Mouse (Mus musculus) heart, embryonic 14.5 days (tissue): Measurements from ENCODE around the gene Slc4a8. TPM values are rescaled to one million over a fixed set of nuclear protein-coding genes. Genes with fewer than 3 reads are reported as not detected.
A peak's percentile ranks its signal among the peaks of the same experiment; 100 is the strongest.

Experiments used
- ATAC-seq: fragments of 200-750 bp; cut with Nextera tagmentation; 2 replicates; pipeline ENCODE4 v1.8.0; 2017; ENCODE audit warnings: low read depth, moderate TSS enrichment; ENCODE audit not compliant: insufficient number of reproducible peaks, insufficient read depth, low FRiP score
- H3K27ac ChIP-seq, 2 experiments: fragments of 200-500 bp in 1 of 2; fragments of 300-500 bp in 1 of 2; sonication (generic) in 1 of 2; replicated peaks in 1 of 2; 2 replicates each; pipeline ENCODE4 v1.5.1; 2012 to 2014; ENCODE audit warnings: low read depth in 2 of 2, low read length in 2 of 2, control low read depth in 1 of 2, mild to moderate bottlenecking in 1 of 2, mixed read lengths in 1 of 2; ENCODE audit not compliant: control insufficient read depth in 1 of 2, insufficient read depth in 1 of 2
- H3K27me3 ChIP-seq: fragments of 300-500 bp; sonication (generic); 2 replicates; pipeline ENCODE4 v1.6.1; 2014; ENCODE audit warnings: mild to moderate bottlenecking, low read length, control low read depth; ENCODE audit not compliant: control insufficient read depth, insufficient read depth
- H3K36me3 ChIP-seq: fragments of 300-500 bp; sonication (generic); 2 replicates; pipeline ENCODE4 v1.6.1; 2014; ENCODE audit warnings: mild to moderate bottlenecking, control low read depth, low read length, mixed read lengths; ENCODE audit not compliant: control insufficient read depth, insufficient read depth
- H3K4me1 ChIP-seq, 2 experiments: fragments of 200-500 bp in 1 of 2; fragments of 300-500 bp in 1 of 2; sonication (generic) in 1 of 2; 2 replicates each; pipeline ENCODE4 v1.6.1; 2012 to 2014; ENCODE audit warnings: low read length in 2 of 2, control low read depth in 1 of 2, mixed read lengths in 1 of 2; ENCODE audit not compliant: control insufficient read depth in 2 of 2, insufficient read depth in 2 of 2
- H3K4me2 ChIP-seq: fragments of 300-500 bp; sonication (generic); 2 replicates; pipeline ENCODE4 v1.6.1; 2014; ENCODE audit warnings: mild to moderate bottlenecking, low read length
- H3K4me3 ChIP-seq, 2 experiments: fragments of 200-500 bp in 1 of 2; fragments of 300-500 bp in 1 of 2; sonication (generic) in 1 of 2; 2 replicates each; pipeline ENCODE4 v1.5.1; 2012 to 2014; ENCODE audit warnings: low read length in 2 of 2, mild to moderate bottlenecking in 2 of 2, control low read depth in 1 of 2, low read depth in 1 of 2, moderate library complexity in 1 of 2; ENCODE audit not compliant: control insufficient read depth in 1 of 2, insufficient read depth in 1 of 2
- H3K9ac ChIP-seq: fragments of 300-500 bp; sonication (generic); 2 replicates; pipeline ENCODE4 v1.6.1; 2014; ENCODE audit warnings: mild to moderate bottlenecking, low read length
- H3K9me3 ChIP-seq: fragments of 300-500 bp; sonication (generic); 2 replicates; pipeline ENCODE4 v1.6.1; 2016; ENCODE audit warnings: low read length, control low read depth; ENCODE audit not compliant: control insufficient read depth
- WGBS: fragments of 180-500 bp; shearing (Covaris S2); extraction: QIAGEN DNeasy Blood & Tissue Kit; methylation state at CpG from one replicate; pipeline ENCODE4 v1.1.7; 2014; 5-methylcytosine and 5-hydroxymethylcytosine counted together
- polyA plus RNA-seq: library from polyadenylated mRNA; unstranded; fragments of >200 nt; fragmentation: Nextera tagmentation; extraction: Ambion mirVana; gene quantifications from 2 replicates; pipeline ENCODE4 v1.2.1, GENCODE M21; 2014

Gene Slc4a8
- polyA plus RNA-seq, 1 experiment from 2014 or later: 0.76 TPM

- Histone ChIP-seq H3K4me3 (no peak overlapping the region), H3K4me2 (no peak overlapping the region), H3K9ac (no peak overlapping the region), H3K4me1 (peaks cover 0 to 2% of the 10 kb centered on the region in 2 experiments; a peak in 1 of 4 replicates), H3K9me3 (no peaks in the 10 kb centered on the region), H3K27ac (no peak overlapping the region), H3K27me3 (peaks cover 9% of the 10 kb centered on the region; the same call in 1 of the 2 replicates), H3K36me3 (no peaks in the 10 kb centered on the region)
- WGBS: 88% methylated on average over 5 of the region's 5 CpGs
- ATAC-seq: no peak
Measured at GRCm38 (mm10) chr15:100721445-100721844, 40.1 kb upstream of the Slc4a8 start.

- ATAC-seq: no peak
- Histone ChIP-seq H3K4me3 (no peak overlapping the region), H3K9ac (no peak overlapping the region), H3K4me1 (peaks cover 0 to 2% of the 10 kb centered on the region in 2 experiments; a peak in 1 of 4 replicates), H3K27ac (no peak overlapping the region), H3K27me3 (peaks cover 11% of the 10 kb centered on the region; the same call in 1 of the 2 replicates), H3K36me3 (no peaks in the 10 kb centered on the region), H3K9me3 (no peaks in the 10 kb centered on the region), H3K4me2 (no peak overlapping the region)
- 34% methylated on average over 4 of the region's 4 CpGs for WGBS
Measured at GRCm38 (mm10) chr15:100722026-100722425, 39.5 kb upstream of the Slc4a8 start.

- Histone ChIP-seq H3K9me3 (no peaks in the 10 kb centered on the region), H3K4me2 (no peak overlapping the region), H3K9ac (no peak overlapping the region), H3K36me3 (no peaks in the 10 kb centered on the region), H3K4me1 (peaks cover 0 to 2% of the 10 kb centered on the region in 2 experiments; a peak in 1 of 4 replicates), H3K27ac (no peak overlapping the region), H3K4me3 (no peak overlapping the region), H3K27me3 (peaks cover 17% of the 10 kb centered on the region)
- 68% methylated on average over 6 of the region's 6 CpGs for WGBS
- no peak for ATAC-seq
Measured at GRCm38 (mm10) chr15:100722564-100722963, 39.0 kb upstream of the Slc4a8 start.

GRCm38 (mm10) chr15:100723505-100723904 is 38.0 kb upstream of the Slc4a8 start:
- Histone ChIP-seq H3K4me3 (no peak overlapping the region), H3K9ac (no peak overlapping the region), H3K4me1 (peaks cover 0 to 2% of the 10 kb centered on the region in 2 experiments; a peak in 1 of 4 replicates), H3K27ac (no peak overlapping the region), H3K4me2 (no peak overlapping the region), H3K27me3 (peaks cover 26% of the 10 kb centered on the region), H3K9me3 (no peaks in the 10 kb centered on the region), H3K36me3 (no peaks in the 10 kb centered on the region)
- 48% methylated on average over 14 of the region's 14 CpGs for WGBS
- ATAC-seq: no peak

- ATAC-seq: no peak
- no peaks in the 10 kb centered on the region for H3K36me3 ChIP-seq
- 84% methylated on average over 11 of the region's 11 CpGs for WGBS
- H3K9me3 ChIP-seq: no peaks in the 10 kb centered on the region
- H3K9ac ChIP-seq: no peak overlapping the region
- H3K4me1 ChIP-seq: peaks cover 6 to 11% of the 10 kb centered on the region in 2 experiments; a peak in 3 of 4 replicates
- H3K4me3 ChIP-seq: no peak overlapping the region
- H3K27me3 ChIP-seq: peaks cover 57% of the 10 kb centered on the region
- no peak overlapping the region for H3K27ac ChIP-seq
- H3K4me2 ChIP-seq: no peak overlapping the region
Measured at GRCm38 (mm10) chr15:100726721-100727120, 34.8 kb upstream of the Slc4a8 start.

GRCm38 (mm10) chr15:100727834-100728233 is 33.7 kb upstream of the Slc4a8 start:
- no peak for ATAC-seq
- Histone ChIP-seq H3K36me3 (no peaks in the 10 kb centered on the region), H3K27ac (no peak overlapping the region), H3K4me2 (no peak overlapping the region), H3K4me3 (no peak overlapping the region), H3K9ac (no peak overlapping the region), H3K27me3 (peaks cover 51% of the 10 kb centered on the region), H3K4me1 (peaks cover 10 to 11% of the 10 kb centered on the region in 2 experiments; a peak in 3 of 4 replicates), H3K9me3 (no peaks in the 10 kb centered on the region)
- 82% methylated on average over 11 of the region's 11 CpGs for WGBS

GRCm38 (mm10) chr15:100728586-100728985 is 33.0 kb upstream of the Slc4a8 start:
- H3K9ac ChIP-seq: peak overlapping the region; percentile 21; the same call in 1 of the 2 replicates
- peak overlapping the region; percentile 74 for H3K4me2 ChIP-seq
- WGBS: 28% methylated on average over 9 of the region's 9 CpGs
- ATAC-seq: no peak
- peak overlapping the region; percentile 20 to 42; a peak in 3 of 4 replicates for H3K4me3 ChIP-seq
- H3K27me3 ChIP-seq: peaks cover 50% of the 10 kb centered on the region
- no peak overlapping the region for H3K27ac ChIP-seq
- H3K36me3 ChIP-seq: no peaks in the 10 kb centered on the region
- H3K4me1 ChIP-seq: peaks cover 9 to 11% of the 10 kb centered on the region in 2 experiments; a peak in 3 of 4 replicates
- no peaks in the 10 kb centered on the region for H3K9me3 ChIP-seq
